Comparison of ENCODE assay signal across 22 mouse cellular contexts in the genomic region with DNA sequence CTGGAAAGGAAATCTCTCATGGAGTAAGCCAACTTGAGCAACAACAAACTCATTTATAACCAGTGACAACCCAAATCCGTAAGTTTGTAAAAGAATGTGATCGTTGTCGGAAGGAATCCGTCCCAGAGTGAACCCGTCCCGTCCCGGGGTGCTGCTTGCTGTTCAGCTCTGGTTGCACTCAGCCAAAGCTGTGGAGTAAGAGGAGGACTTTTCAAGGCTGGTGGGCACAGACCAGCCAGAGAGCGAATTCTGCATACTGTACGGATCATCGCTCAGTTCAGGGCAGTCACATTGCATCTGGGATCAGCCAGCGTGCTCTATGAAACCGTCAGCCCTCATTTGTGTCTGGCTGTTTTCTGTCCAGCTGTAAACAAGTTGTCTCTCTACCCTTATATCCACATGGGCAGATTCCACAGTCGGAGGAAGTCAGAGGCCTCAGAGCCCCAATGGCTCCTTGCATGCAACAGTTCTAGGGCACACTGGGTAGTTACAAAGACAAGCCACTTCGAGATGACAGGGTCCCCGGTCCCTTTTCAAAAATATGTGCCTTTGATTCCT.
DNase-seq lines count a peak whose midpoint lies in the region; ATAC-seq and TF ChIP-seq lines count a peak whose summit lies in the region.
"Had no signal": no experiment of that assay in that cellular context is flagged by ENCODE, and none has a peak within 500 bp of the region (broad histone marks: within the 10 kb centered on the region; RNA-seq: fewer than 3 reads in every experiment).

No protein-coding gene starts in this region.

- TF ChIP-seq CTCF in kidney, postnatal 0 days (IDR thresholded peaks at IDR 0.05; ENCODE audit: low read depth): no peak

- 33% methylated on average over 15 of the region's 15 CpGs for WGBS in kidney, postnatal 0 days
- 45% methylated on average over 15 of the region's 15 CpGs for WGBS in stomach, embryonic 16.5 days

- H3K9ac ChIP-seq in kidney, postnatal 0 days (ENCODE audit: low read depth, low read length): no peak overlapping the region
- no peak overlapping the region for H3K9ac ChIP-seq in stomach, embryonic 16.5 days (ENCODE audit: low read length)
- H3K9ac ChIP-seq: embryonic facial prominence, embryonic 12.5 days; limb, embryonic 12.5 days; liver, embryonic 12.5 days; midbrain, embryonic 12.5 days; neural tube, embryonic 12.5 days had no signal

- peak; percentile 9 for DNase-seq in embryo, embryonic 11 days
- DNase-seq in embryo, embryonic 10 days (ENCODE audit: low spot score): no peak
- peak; percentile 62 for DNase-seq in kidney, postnatal 0 days (ENCODE audit: low spot score)
- no peak for DNase-seq in kidney, adult 8-10 months
- peak; percentile 23 for DNase-seq in lung, postnatal 10 days
- DNase-seq in gastrocnemius, postnatal 25 days: no peak
- DNase-seq in right cerebral cortex, adult 2 months (ENCODE audit: low spot score in 2 of 2): no peak
- DNase-seq: adrenal gland, postnatal 10 days; cerebellum, adult 9-10 months; gastrocnemius, postnatal 36 days; right cerebral cortex, postnatal 25 days had no signal

- ATAC-seq in kidney, postnatal 0 days (replicated peaks; ENCODE audit: low FRiP score, low read depth): no peak
- peak; percentile 13; the same call in 1 of the 2 replicates for ATAC-seq in stomach, embryonic 16.5 days (ENCODE audit: insufficient read depth, low FRiP score)
- ATAC-seq: forebrain, embryonic 14.5 days; hindbrain, postnatal 0 days; liver, embryonic 12.5 days; Patski had no signal

- H3K27me3 ChIP-seq in kidney, postnatal 0 days (ENCODE audit: insufficient read depth, low read length): no peaks in the 10 kb centered on the region
- no peaks in the 10 kb centered on the region for H3K27me3 ChIP-seq in stomach, embryonic 16.5 days (ENCODE audit: control insufficient read depth, insufficient read depth, low read length)
- H3K27me3 ChIP-seq: embryonic facial prominence, embryonic 12.5 days; liver, embryonic 12.5 days; midbrain, embryonic 12.5 days; neural tube, embryonic 12.5 days; Patski had no signal

- H3K4me2 ChIP-seq in kidney, postnatal 0 days (ENCODE audit: low read length): peak overlapping the region; percentile 26; the same call in 1 of the 2 replicates
- H3K4me2 ChIP-seq in stomach, embryonic 16.5 days (ENCODE audit: low read depth, low read length): no peak overlapping the region
- H3K4me2 ChIP-seq: embryonic facial prominence, embryonic 12.5 days; limb, embryonic 12.5 days; liver, embryonic 12.5 days; midbrain, embryonic 12.5 days; neural tube, embryonic 12.5 days had no signal

- no peaks in the 10 kb centered on the region for H3K36me3 ChIP-seq in kidney, postnatal 0 days (ENCODE audit: insufficient read depth, low read length)
- no peaks in the 10 kb centered on the region for H3K36me3 ChIP-seq in stomach, embryonic 16.5 days (ENCODE audit: control insufficient read depth, insufficient read depth, low read length)
- H3K36me3 ChIP-seq: embryonic facial prominence, embryonic 12.5 days; hindbrain, embryonic 10.5 days; limb, embryonic 12.5 days; liver, embryonic 12.5 days; midbrain, embryonic 12.5 days; neural tube, embryonic 12.5 days had no signal

- 0 out of 2 replicates have a peak, but pooled peaks cover 6% of the 10 kb centered on the region for H3K4me1 ChIP-seq in kidney, postnatal 0 days (replicated peaks; ENCODE audit: insufficient read depth, low read length)
- no peaks in the 10 kb centered on the region for H3K4me1 ChIP-seq in stomach, embryonic 16.5 days (ENCODE audit: control insufficient read depth, insufficient read depth, low read length)
- H3K4me1 ChIP-seq: liver, embryonic 12.5 days; midbrain, embryonic 12.5 days had no signal

- H3K9me3 ChIP-seq in kidney, postnatal 0 days (replicated peaks; ENCODE audit: low read length): no peaks in the 10 kb centered on the region
- H3K9me3 ChIP-seq in stomach, embryonic 16.5 days (replicated peaks; ENCODE audit: control insufficient read depth, low read length): no peaks in the 10 kb centered on the region
- H3K9me3 ChIP-seq: embryonic facial prominence, embryonic 12.5 days; hindbrain, embryonic 10.5 days; limb, embryonic 12.5 days; liver, embryonic 12.5 days; midbrain, embryonic 12.5 days; neural tube, embryonic 12.5 days had no signal

- H3K27ac ChIP-seq in kidney, postnatal 0 days: no peak overlapping the region
- H3K27ac ChIP-seq in stomach, embryonic 16.5 days (ENCODE audit: low read length): no peak overlapping the region
- H3K27ac ChIP-seq: embryonic facial prominence, embryonic 12.5 days; hindbrain, embryonic 10.5 days; hindbrain, postnatal 0 days; limb, embryonic 12.5 days; liver, embryonic 12.5 days; midbrain, embryonic 12.5 days; neural tube, embryonic 12.5 days had no signal

- H3K4me3 ChIP-seq in kidney, postnatal 0 days (replicated peaks; ENCODE audit: low read depth, low read length): no peak overlapping the region
- no peak overlapping the region for H3K4me3 ChIP-seq in stomach, embryonic 16.5 days (replicated peaks; ENCODE audit: low read length)
- H3K4me3 ChIP-seq: embryonic facial prominence, embryonic 12.5 days; erythroblast, embryonic 14.5 days; hindbrain, embryonic 10.5 days; limb, embryonic 12.5 days; liver, embryonic 12.5 days; midbrain, embryonic 12.5 days; neural tube, embryonic 12.5 days had no signal

Comparison
In these comparisons a context has a peak if more than half of its experiments do, and no peak if none do; other contexts are left out.
1. DNase-seq: peak in embryo, embryonic 11 days (single experiment), kidney, postnatal 0 days (single experiment) and lung, postnatal 10 days (single experiment); none in embryo, embryonic 10 days (single experiment), kidney, adult 8-10 months (0 of 2), gastrocnemius, postnatal 25 days (single experiment) and right cerebral cortex, adult 2 months (0 of 2).